Mouse (Mus musculus) megakaryocyte-erythroid progenitor cell, adult 5 weeks (primary cell): ENCODE measurements around the gene Senp5. TPM values are rescaled to one million over a fixed set of nuclear protein-coding genes. Genes with fewer than 3 reads are reported as not detected.

Experiments used
- polyA plus RNA-seq: library from polyadenylated mRNA; stranded (reverse); fragments of >175 nt; gene quantifications from 2 replicates; pipeline ENCODE4 v1.2.3, GENCODE M21; 2012

The Senp5 gene
- polyA plus RNA-seq = 3.0 and 3.1 TPM in 2 replicates

DNA sequence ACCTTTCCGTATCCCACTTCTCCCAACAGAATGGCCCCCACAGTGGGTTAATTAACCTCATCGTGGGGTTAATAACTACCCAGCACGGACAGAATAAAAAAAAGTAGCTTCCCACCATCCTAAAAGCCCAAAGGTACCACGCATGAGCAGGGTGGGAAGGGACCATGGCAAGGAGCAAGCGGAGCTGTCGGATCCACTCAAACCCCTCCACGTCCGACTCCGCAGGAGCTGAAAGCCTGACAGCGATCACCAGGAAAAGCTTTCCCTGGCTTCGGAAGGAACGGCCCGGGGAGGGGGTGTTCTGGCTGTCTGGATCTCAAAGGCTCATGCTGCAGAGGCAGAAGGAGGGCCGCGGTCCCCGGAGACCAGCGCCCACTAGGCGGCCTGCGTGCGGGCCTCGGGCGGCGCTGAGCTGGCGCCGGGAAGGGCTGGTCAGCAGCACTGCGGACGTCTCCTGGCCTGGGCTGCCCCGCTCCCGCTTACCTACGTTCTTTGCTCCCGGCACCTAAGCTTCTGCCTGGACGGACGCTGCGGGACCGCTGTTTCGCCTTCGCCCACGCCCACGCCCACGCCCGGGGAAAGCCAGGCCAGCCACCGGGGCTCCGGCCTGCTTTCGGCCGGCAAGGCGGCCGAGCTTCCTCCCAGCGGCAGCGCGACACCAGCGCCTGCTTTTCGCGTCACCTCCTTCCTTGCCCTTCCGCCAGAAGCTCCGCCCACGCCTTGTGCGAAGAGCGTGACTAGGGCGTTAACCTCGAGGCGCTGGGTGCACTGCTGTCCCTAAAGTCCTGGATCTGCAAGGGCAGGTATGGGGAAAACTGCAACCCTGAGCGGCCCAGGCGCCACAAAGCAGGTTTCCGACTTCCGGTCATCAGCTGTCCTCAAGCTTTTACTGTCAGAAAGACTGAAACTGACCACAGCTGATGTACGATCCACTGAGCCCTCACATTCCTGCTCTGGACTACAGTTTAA lies at the start of gene Senp5:
Gene Senp5, minus strand, starts transcription at position 779 of the 969 bp plus-strand sequence.

DNA sequence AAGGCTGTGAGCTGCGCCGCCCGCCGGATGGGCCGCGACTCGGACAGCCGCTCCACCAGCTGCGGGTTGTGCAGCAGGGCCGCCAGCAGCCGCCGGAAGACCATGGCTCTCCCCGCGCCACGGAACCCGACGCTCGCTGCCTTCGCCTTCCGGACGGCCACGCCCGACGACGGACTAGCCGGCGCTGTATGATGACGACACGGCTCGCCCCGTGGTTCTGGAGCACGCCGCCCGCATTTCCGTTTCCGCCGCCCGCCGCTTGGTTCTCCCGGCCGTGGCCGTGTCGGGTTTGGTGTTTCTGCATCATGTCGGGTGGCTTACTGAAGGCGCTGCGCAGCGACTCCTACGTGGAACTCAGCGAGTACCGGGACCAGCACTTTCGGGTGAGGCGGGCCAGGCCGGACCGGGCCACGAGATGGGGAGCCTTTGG lies 54.7 kb downstream of the Senp5 start, which contains the start of the genes 0610012G03Rik and Ncbp2:
Gene 0610012G03Rik, minus strand, starts transcription at position 150 of the 430 bp plus-strand sequence.
Gene Ncbp2, plus strand, starts transcription at position 169 of the 430 bp plus-strand sequence.

DNA sequence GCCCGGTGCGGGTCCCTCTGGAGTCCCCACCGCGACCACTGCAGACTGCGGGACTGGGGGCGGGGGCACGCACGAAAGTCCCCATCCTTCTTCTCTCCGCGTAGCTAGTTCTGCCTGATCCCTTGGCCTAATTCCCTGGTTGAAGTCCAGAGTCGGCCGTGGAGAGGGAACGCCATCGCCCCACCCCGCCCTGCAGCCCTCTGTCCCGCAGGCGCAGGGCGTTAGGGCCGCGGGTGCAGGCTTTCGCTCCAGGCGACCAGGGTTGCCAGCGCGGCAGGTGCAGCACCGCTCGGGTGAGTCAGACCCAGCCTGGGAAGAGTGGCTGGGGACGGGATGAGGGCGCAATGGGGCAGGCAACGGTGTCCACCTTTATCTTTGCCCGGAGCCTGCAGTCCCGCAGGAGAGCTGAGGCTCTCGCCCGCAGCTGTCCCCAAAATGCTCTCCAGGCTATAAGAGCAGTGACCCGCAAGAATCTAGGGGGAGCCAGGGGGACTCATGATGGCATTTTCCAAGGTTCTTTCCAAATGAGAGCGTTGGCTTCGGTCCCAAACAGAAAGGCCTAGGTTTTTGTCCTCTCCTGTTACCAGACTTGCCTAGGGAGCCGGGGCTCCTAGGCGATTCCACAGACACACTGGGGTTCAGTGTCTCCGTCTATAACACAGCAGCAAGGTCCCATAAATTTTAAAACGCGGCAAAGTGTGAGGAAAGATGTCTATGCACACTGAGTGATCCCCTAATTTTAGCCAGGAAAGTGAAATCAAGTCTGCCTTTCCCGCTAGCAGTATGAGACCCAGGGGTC lies 69.1 kb downstream of the Senp5 start, which contains the start of gene Pigz:
Gene Pigz, plus strand, starts transcription at position 101 of the 799 bp plus-strand sequence.

Other genes with a start within 250 kb of the Senp5 start
- 0.05 TPM in 1 of 2 replicates, not detected in the other for gene Meltf, start 124.5 kb downstream of the Senp5 start, polyA plus RNA-seq
- gene Pigz, start 69.4 kb downstream of the Senp5 start, polyA plus RNA-seq = 0.05 TPM in 1 of 2 replicates, not detected in the other
- 67.5 and 68.0 TPM in 2 replicates for gene 0610012G03Rik, start 54.8 kb downstream of the Senp5 start, polyA plus RNA-seq
- 79.6 and 109 TPM in 2 replicates for gene Ncbp2, start 54.8 kb downstream of the Senp5 start, polyA plus RNA-seq
- gene Pak2, start 76.1 kb upstream of the Senp5 start, polyA plus RNA-seq = 36.0 and 45.3 TPM in 2 replicates
- gene Pigx, start 96.5 kb upstream of the Senp5 start, polyA plus RNA-seq = 37.7 and 38.6 TPM in 2 replicates
- gene Cep19, start 96.5 kb upstream of the Senp5 start, polyA plus RNA-seq = 4.1 and 6.0 TPM in 2 replicates
- gene Nrros, start 162.3 kb upstream of the Senp5 start, polyA plus RNA-seq = 98.7 and 161 TPM in 2 replicates
- gene Bex6, start 176.5 kb upstream of the Senp5 start, polyA plus RNA-seq = 13.1 and 13.8 TPM in 2 replicates
- 7.1 and 8.0 TPM in 2 replicates for gene Fbxo45, start 243.9 kb upstream of the Senp5 start, polyA plus RNA-seq
- gene Wdr53, start 243.9 kb upstream of the Senp5 start, polyA plus RNA-seq = 10.8 and 14.9 TPM in 2 replicates